Mouse (Mus musculus) splenic B cell, adult 2 months (primary cell): ENCODE results near the gene Epb41l3.

Source experiments
- DNase-seq: peaks from one replicate; pipeline ENCODE4 v3.0.0-alpha.2; 2011; ENCODE audit warnings: low read depth, low spot score
- H3K27me3 ChIP-seq: 2 replicates; pipeline ENCODE4 v1.6.1; 2012; ENCODE audit warnings: mild to moderate bottlenecking, low read length, moderate library complexity, mixed read lengths; ENCODE audit not compliant: control insufficient read depth, poor library complexity, insufficient read depth, severe bottlenecking
- H3K36me3 ChIP-seq: 2 replicates; pipeline ENCODE4 v1.6.1; 2012; ENCODE audit warnings: mild to moderate bottlenecking, low read length, moderate library complexity, mixed read lengths; ENCODE audit not compliant: control insufficient read depth, poor library complexity, insufficient read depth, severe bottlenecking

Epb41l3 gene

DNA sequence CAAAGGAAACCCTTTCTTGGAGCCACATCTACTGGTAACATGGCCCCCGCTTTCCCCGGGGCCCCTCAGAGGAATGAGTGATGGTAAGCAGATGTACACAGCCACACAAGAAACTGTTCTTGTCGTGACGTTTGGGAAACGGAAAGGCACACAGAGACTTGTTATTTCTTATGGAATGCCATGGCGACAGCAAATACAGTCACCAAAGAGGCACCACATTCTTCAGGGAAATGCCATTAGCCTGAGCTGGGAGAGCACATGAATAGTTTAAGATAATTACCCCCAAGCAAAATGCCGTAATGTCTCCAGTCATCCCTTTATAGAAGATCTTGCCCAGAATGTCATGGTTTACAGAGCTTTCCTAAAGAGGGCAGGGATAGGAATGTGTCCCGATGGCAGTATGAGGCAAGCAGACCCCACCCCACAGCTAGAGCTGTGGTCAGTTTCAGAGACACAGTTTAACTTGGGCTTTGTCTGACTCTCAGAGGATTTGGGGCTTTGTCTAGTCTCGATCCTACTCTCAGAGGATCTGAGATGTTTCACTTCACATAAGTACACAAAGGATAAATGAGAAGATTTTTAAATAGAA is 152.0 kb downstream of the Epb41l3 start:
- no peaks in the 10 kb centered on the region for H3K27me3 ChIP-seq
- DNase-seq, result no peak
- H3K36me3 ChIP-seq, result no peaks in the 10 kb centered on the region

DNA sequence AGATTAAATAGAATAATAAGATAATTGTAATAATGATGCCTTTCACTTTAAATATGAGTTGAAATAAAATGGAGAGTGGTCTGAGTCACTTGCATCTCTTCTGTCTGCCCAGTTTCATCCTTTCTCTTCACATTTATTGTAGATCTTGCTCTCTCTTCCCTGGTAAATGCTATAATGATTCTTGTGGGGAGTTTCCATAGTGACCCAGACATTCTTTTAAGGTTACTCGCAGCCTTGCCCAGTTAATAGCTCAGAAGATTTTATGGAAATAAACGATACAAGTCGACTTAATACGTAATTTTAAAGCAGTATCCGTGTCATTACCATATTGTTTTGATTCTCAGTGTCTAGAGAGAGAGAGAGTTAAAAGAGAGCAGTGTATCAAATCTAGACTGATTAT is 154.0 kb downstream of the Epb41l3 start:
- Histone ChIP-seq H3K36me3 (no peaks in the 10 kb centered on the region), H3K27me3 (no peaks in the 10 kb centered on the region)
- DNase-seq, result no peak

DNA sequence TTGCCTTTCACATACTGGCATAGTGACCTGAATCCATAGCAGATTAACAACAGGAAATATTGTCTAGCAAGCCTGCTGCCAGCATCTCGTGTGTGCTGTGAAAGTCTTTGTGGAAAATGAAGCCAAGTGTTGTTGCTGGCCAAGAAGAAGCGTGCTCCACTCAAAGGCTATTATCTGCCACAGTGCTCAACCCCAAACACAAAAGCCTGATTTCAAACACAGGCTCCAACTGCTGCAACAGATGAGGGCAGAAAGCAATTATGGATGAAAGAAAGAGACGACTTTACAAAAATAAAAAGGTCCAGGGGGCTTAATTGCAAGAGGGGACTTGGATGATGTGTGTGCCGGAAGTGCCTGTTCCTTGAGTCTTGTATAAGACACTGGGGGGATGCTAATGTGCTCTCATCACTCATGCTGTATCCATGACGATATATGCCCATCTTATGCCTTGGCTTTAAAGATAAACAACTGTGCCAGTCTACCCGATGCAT is 154.7 kb downstream of the Epb41l3 start:
- no peaks in the 10 kb centered on the region for H3K27me3 ChIP-seq
- no peaks in the 10 kb centered on the region for H3K36me3 ChIP-seq
- DNase-seq, result no peak

DNA sequence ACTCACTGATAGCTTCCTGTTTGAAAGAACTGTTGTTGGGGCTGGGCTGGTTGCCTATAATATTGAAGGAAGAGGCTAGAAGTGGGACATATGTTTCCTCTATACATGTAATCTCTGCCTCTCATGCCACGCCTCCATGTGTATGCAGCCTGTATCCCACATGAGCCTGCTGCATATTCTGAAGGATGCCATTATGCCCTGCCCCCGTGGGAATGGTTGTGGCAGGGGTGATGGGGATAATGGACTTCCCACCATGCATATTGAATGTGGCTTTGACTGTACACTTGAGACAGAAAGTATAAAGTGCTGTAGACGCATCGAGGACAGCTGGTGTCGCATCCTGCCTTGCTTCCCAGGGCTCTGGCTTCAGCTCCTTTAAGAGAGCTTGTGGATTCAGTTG is 155.9 kb downstream of the Epb41l3 start:
- no peaks in the 10 kb centered on the region for H3K36me3 ChIP-seq
- no peak for DNase-seq
- no peaks in the 10 kb centered on the region for H3K27me3 ChIP-seq

GRCm38 (mm10) chr17:69237172-69237571 is 161.7 kb downstream of the Epb41l3 start:
- Histone ChIP-seq H3K36me3 (no peaks in the 10 kb centered on the region), H3K27me3 (no peaks in the 10 kb centered on the region)
- no peak for DNase-seq

DNA sequence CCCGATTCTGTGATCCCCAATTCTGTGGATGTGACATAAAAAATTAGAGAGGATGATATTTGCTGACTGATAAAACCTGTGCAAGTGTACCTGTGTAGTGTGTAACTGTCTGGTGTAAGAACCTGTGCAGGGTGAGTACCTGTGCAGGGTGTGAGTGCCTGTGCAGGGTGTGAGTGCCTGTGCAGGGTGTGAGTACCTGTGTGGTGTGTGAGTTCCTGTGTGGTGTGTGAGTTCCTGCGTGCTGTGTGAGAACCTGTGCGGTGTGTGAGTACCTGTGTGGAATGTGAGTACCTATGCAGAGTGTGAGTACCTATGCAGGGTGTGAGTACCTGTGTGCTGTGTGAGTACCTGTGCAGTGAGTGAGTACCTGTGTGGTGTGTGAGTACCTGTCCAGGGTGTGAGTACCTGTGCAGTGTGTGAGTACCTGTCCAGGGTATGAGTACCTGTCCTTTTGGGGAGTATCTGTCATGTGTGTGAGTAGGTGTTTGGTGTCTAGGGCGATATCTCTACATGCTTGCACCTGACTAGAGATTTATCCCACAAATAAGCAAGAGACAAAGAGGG is 163.4 kb downstream of the Epb41l3 start:
- no peaks in the 10 kb centered on the region for H3K27me3 ChIP-seq
- DNase-seq, result no peak
- H3K36me3 ChIP-seq, result no peaks in the 10 kb centered on the region

GRCm38 (mm10) chr17:69239423-69239822 is 163.9 kb downstream of the Epb41l3 start:
- DNase-seq, result no peak
- Histone ChIP-seq H3K36me3 (no peaks in the 10 kb centered on the region), H3K27me3 (no peaks in the 10 kb centered on the region)

GRCm38 (mm10) chr17:69255834-69256233 is 180.4 kb downstream of the Epb41l3 start:
- no peaks in the 10 kb centered on the region for H3K36me3 ChIP-seq
- DNase-seq, result no peak
- no peaks in the 10 kb centered on the region for H3K27me3 ChIP-seq

GRCm38 (mm10) chr17:69256441-69256840 is 181.0 kb downstream of the Epb41l3 start:
- no peaks in the 10 kb centered on the region for H3K27me3 ChIP-seq
- H3K36me3 ChIP-seq, result no peaks in the 10 kb centered on the region
- DNase-seq, result no peak

DNA sequence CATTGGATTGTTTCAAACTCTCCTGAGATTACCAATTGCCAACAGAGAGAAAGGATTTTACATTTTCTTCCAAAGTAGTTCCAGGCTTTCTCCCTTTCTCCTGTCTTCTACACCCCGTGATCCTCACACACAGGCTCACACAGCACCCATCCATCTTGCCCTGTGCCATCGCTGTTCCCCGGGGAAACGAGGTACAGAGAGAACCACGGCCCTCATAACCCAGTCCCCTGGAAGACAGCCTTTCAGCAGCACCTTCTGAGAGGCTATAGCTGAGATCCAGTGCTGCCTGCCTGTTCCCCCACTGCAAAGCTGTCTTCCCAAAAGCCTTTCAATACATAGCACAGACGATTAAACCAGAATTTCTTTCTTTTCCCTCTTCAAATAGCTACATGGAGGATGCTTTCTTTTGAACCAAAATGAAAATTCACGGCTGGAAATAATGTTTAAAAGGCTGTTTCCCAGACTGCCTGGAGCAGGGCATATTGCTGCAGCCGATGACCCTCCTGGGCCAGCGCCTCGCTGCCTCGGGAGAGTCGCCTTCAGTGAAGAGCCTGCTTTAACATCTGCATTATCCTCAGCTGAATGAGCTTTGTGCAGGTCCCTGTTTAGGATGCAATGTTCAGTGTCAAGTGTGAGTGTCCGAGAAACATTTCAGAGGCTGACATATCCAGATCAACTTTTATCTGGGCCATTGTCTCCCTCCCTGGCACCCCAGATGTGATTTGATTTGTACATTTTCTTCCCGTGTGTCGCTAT is 188.5 kb downstream of the Epb41l3 start:
- DNase-seq, result no peak
- no peaks in the 10 kb centered on the region for H3K27me3 ChIP-seq

DNA sequence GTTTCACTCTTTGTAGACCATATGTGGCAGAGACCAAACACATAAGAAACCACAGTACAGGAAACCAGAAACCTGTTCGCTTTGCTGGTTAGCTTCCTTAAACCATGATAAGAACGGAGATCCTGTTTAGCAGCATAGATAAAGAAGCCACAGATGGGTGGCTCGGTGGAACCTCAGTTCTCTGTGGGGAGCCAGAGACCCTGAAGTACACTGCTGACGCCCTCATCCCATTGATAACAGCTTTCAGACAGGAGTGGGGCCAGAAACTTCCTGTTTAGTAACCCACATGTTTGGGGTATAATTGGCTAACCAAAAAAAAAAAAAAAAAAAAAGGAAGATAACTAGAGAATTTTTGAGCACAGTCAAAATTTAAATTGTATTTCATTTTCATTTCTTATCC is 189.7 kb downstream of the Epb41l3 start:
- no peaks in the 10 kb centered on the region for H3K27me3 ChIP-seq
- no peak for DNase-seq
- no peaks in the 10 kb centered on the region for H3K36me3 ChIP-seq

More for the DNA sequence above, 188.5 kb downstream of the Epb41l3 start:
- H3K36me3 ChIP-seq, result no peaks in the 10 kb centered on the region

- no peak for DNase-seq
- H3K27me3 ChIP-seq, result no peaks in the 10 kb centered on the region
- no peaks in the 10 kb centered on the region for H3K36me3 ChIP-seq
Observed at GRCm38 (mm10) chr17:69265759-69266463, 190.4 kb downstream of the Epb41l3 start.

- no peaks in the 10 kb centered on the region for H3K27me3 ChIP-seq
- DNase-seq, result no peak
- H3K36me3 ChIP-seq, result no peaks in the 10 kb centered on the region
Observed at GRCm38 (mm10) chr17:69266936-69267335, 191.5 kb downstream of the Epb41l3 start.

- no peak for DNase-seq
- H3K36me3 ChIP-seq, result no peaks in the 10 kb centered on the region
- no peaks in the 10 kb centered on the region for H3K27me3 ChIP-seq
Observed at GRCm38 (mm10) chr17:69267526-69267925, 192.0 kb downstream of the Epb41l3 start.

GRCm38 (mm10) chr17:69277362-69277761 is 201.9 kb downstream of the Epb41l3 start:
- DNase-seq, result no peak
- H3K27me3 ChIP-seq, result no peaks in the 10 kb centered on the region

More at GRCm38 (mm10) chr17:69277362-69277761, 201.9 kb downstream of the Epb41l3 start:
- H3K36me3 ChIP-seq, result no peaks in the 10 kb centered on the region
